Mouse (Mus musculus) ES-Bruce4 (cell line): ENCODE results near the gene Elfn2.

Experiments
- CTCF ChIP-seq: IDR thresholded peaks from one replicate; pipeline ENCODE4 v1.8.1; 2011; ENCODE audit warnings: low read depth, low read length
- POLR2A ChIP-seq: IDR thresholded peaks from one replicate; pipeline ENCODE4 v1.8.1; 2011; ENCODE audit warnings: low read length; ENCODE audit not compliant: insufficient read depth

DNA sequence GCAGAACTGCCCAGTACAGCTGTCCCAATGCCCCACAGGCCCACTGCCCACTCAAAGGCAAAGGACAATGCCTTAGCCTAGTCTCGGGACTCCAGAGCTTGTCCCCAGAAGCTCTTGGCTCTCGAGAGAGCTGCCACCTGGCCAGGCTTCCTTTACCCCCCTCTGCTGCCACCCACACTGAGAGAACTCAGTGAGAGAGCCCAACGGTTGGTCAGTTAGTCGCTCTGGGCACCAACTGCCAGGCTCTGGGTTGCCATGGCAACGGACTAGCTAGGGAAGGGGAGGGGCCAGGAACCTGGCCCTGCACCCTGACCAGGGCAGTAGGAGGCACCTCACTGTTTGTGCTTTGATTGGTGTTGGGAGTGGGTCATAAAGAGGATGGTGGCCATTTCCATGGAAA lies 48.2 kb downstream of the Elfn2 start:
- no peak for TF ChIP-seq CTCF
- TF ChIP-seq POLR2A, result no peak
